8 mouse cellular contexts compared by ENCODE assay signal in genomic region chr4:139872595-139872994, GRCm38 (mm10). TPM values are rescaled to one million over a fixed set of nuclear protein-coding genes. Genes with fewer than 3 reads are reported as not detected.
DNase-seq lines count a peak whose midpoint lies in the region; ATAC-seq and TF ChIP-seq lines count a peak whose summit lies in the region.

No protein-coding gene starts in this region.

- intact Hi-C loops in heart, postnatal 25 days (cut with DNase I): loop anchor here (10.0 kb wide), 2 partner anchors 232 to 282 kb away; no protein-coding TSS in a partner anchor
- intact Hi-C loops in left cerebral cortex, adult 2 months (cut with DNase I): loop anchor here (10.0 kb wide), 2 partner anchors 232 to 272 kb away; no protein-coding TSS in a partner anchor

- DNase-seq in heart, postnatal 0 days (ENCODE audit: low spot score): peak; percentile 32
- DNase-seq in heart, postnatal 25 days (ENCODE audit: low spot score): no peak
- DNase-seq in cerebellum, adult 9-11 months: peak; percentile 22
- peak; percentile 12 to 73 for DNase-seq in frontal cortex, adult 2 months (ENCODE audit: extremely low spot score in 1 of 2, low spot score in 1 of 2)
- peak; percentile 40 to 70 for DNase-seq in left cerebral cortex, adult 2 months (ENCODE audit: extremely low spot score in 1 of 2, low spot score in 2 of 2)
- peak; percentile 39 for DNase-seq in naive thymus-derived CD4-positive, alpha-beta T cell, adult 2 months (ENCODE audit: low read depth)

- WGBS in heart, postnatal 0 days: 0% methylated on average over 3 of the region's 3 CpGs

- H3K36me3 ChIP-seq in heart, postnatal 0 days (replicated peaks; ENCODE audit: control insufficient read depth, insufficient read depth, low read length): no peaks in the 10 kb centered on the region
- no peaks in the 10 kb centered on the region for H3K36me3 ChIP-seq in E14TG2a.4 (ENCODE audit: insufficient read depth, low read length)

- H3K9me3 ChIP-seq in heart, postnatal 0 days (replicated peaks; ENCODE audit: control insufficient read depth, low read length): 0 out of 2 replicates have a peak, but pooled peaks cover 3% of the 10 kb centered on the region
- peaks cover 3% of the 10 kb centered on the region; the same call in 1 of the 2 replicates for H3K9me3 ChIP-seq in E14TG2a.4 (ENCODE audit: low read length)

- ATAC-seq in heart, postnatal 0 days (ENCODE audit: insufficient read depth, low read depth): no peak
- ATAC-seq in erythroblast, adult 5-6 weeks (replicated peaks; ENCODE audit: low FRiP score, poor library complexity, severe bottlenecking): no peak

- peaks cover 12% of the 10 kb centered on the region for H3K27me3 ChIP-seq in heart, postnatal 0 days (ENCODE audit: control insufficient read depth, insufficient read depth, low read length)
- no peaks in the 10 kb centered on the region for H3K27me3 ChIP-seq in E14TG2a.4 (ENCODE audit: insufficient read depth, low read length)

- TF ChIP-seq EP300 in heart, postnatal 0 days (IDR thresholded peaks at IDR 0.05; ENCODE audit: low read depth): no peak

- H3K27ac ChIP-seq in heart, postnatal 0 days (ENCODE audit: low read depth): no peak overlapping the region
- H3K27ac ChIP-seq in left cerebral cortex, adult 2 months: no peak overlapping the region

- H3K9ac ChIP-seq in heart, postnatal 0 days (replicated peaks; ENCODE audit: low read depth, low read length): no peak overlapping the region

- no peaks in the 10 kb centered on the region for H3K4me1 ChIP-seq in heart, postnatal 0 days (ENCODE audit: control insufficient read depth, insufficient read depth)
- peaks cover 23% of the 10 kb centered on the region for H3K4me1 ChIP-seq in E14TG2a.4 (replicated peaks; ENCODE audit: low read depth, low read length)

- TF ChIP-seq CTCF in heart, postnatal 0 days (IDR thresholded peaks at IDR 0.05; ENCODE audit: low read depth): peak; percentile 87
- TF ChIP-seq CTCF in E14TG2a.4 (conservative IDR thresholded peaks at IDR 0.05; ENCODE audit: low read length): peak; percentile 89
- TF ChIP-seq CTCF in left cerebral cortex, adult 2 months (IDR thresholded peaks at IDR 0.05): peak; percentile 86

- H3K4me3 ChIP-seq in heart, postnatal 0 days (ENCODE audit: low read depth, low read length): no peak overlapping the region
- no peak overlapping the region for H3K4me3 ChIP-seq in E14TG2a.4 (replicated peaks; ENCODE audit: low read length)
- H3K4me3 ChIP-seq in left cerebral cortex, adult 2 months: no peak overlapping the region

- H3K4me2 ChIP-seq in heart, postnatal 0 days (ENCODE audit: low read depth, low read length): no peak overlapping the region

RNA-seq across cellular contexts. Expression of gene Pax7, which starts 39.3 kb away (rescaled TPM):
- total RNA-seq in heart, postnatal 0 days (2014; rRNA removed; ENCODE audit: low replicate concordance): not detected in 2 replicates
- not detected in 2 replicates for polyA plus RNA-seq in heart, postnatal 0 days (2015; fragmentation: Nextera tagmentation; extraction: Ambion mirVana)
- total RNA-seq in heart, postnatal 25 days (2021): not detected
- polyA plus RNA-seq in frontal cortex, adult 2 months (2012; rRNA removed): 0.02 TPM in 1 of 2 replicates, not detected in the other
- not detected for total RNA-seq in left cerebral cortex, adult 2 months (2021)
- not detected in 2 replicates for total RNA-seq in erythroblast, adult 5-6 weeks (2015; ENCODE audit: low replicate concordance)
- total RNA-seq in erythroblast, adult 5-6 weeks (2017; ENCODE audit: low replicate concordance): 0.14 TPM in 1 of 2 replicates, not detected in the other
